Mouse (Mus musculus) adrenal gland, adult 18-20 months (tissue): Measurements from ENCODE around the gene Erich6. TPM values are rescaled to one million over a fixed set of nuclear protein-coding genes. Genes with fewer than 3 reads are reported as not detected.

Source experiments
- total RNA-seq, 2 experiments: library from RNA; stranded (reverse); gene quantifications; 1 replicate in 1 of 2; 2 replicates in 1 of 2; pipeline ENCODE4 v1.2.3; 2021

The Erich6 gene
- total RNA-seq, 2 experiments from 2014 or later, result 0.48 TPM; not detected in 1

Other genes with a start within 250 kb of the Erich6 start
- gene Tsc22d2, start 222.5 kb downstream of the Erich6 start, total RNA-seq, result 10 to 100 TPM; 35.6 to 38.1 TPM
- gene Eif2a, start 111.4 kb downstream of the Erich6 start, total RNA-seq, result 10 to 100 TPM; 42.2 to 50.8 TPM
- gene Serp1, start 111.3 kb downstream of the Erich6 start, total RNA-seq, result 100 to 1,000 TPM in 1 of 2 experiments, 10 to 100 TPM in 1; 89.9 to 124 TPM
- gene Selenot, start 60.6 kb downstream of the Erich6 start, total RNA-seq, result 100 to 1,000 TPM; 131 to 148 TPM
- 10 to 100 TPM; 19.8 to 29.9 TPM for gene Siah2, start 55.2 kb upstream of the Erich6 start, total RNA-seq
- not detected for gene Mindy4b-ps, start 185.1 kb upstream of the Erich6 start, total RNA-seq
- gene Clrn1, start 248.1 kb upstream of the Erich6 start, total RNA-seq, result not detected